Mouse (Mus musculus) heart, adult 2 months (tissue): Measurements from ENCODE around the gene Bmper.

Source experiments
- CTCF ChIP-seq: fragments of 200-600 bp; IDR thresholded peaks from 2 replicates; pipeline ENCODE4 v1.8.1; 2022; ENCODE audit warnings: antibody characterized with exemption, mild to moderate bottlenecking, moderate library complexity
- POLR2A ChIP-seq: fragments of 200-500 bp; IDR thresholded peaks from 2 replicates; pipeline ENCODE4 v1.6.1; 2011; ENCODE audit warnings: mild to moderate bottlenecking, low read depth, low read length, control low read depth; ENCODE audit not compliant: insufficient read depth

DNA sequence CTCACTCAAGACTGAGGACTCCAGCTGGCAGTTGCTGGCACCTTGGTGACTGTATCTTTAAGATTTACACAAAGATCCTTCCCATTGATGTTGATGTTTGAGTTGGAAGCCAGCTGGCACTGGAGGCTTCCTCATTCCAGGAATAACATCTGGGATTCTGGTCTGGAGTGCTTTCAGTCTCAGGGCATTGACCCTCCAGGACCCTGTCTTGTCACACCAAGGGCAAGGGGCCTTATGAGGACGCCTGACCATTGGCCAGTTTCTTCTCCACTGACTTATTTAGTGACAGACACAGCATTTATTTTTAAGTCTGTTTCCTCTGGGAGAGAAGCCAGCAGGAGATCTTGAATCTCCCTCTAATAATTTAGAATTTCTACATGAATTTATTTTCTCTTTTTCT is 247.0 kb downstream of the Bmper start:
- no peak for TF ChIP-seq POLR2A
- no peak for TF ChIP-seq CTCF
